Mouse (Mus musculus) C2C12 (cell line): ENCODE results near the gene Mamdc2. TPM values are rescaled to one million over a fixed set of nuclear protein-coding genes. Genes with fewer than 3 reads are reported as not detected.

Experiments used
- H3K27me3 ChIP-seq: one replicate; pipeline ENCODE4 v1.6.1; 2011; ENCODE audit not compliant: control insufficient read depth, insufficient read depth, insufficient read length
- H3K36me3 ChIP-seq: one replicate; pipeline ENCODE4 v1.6.1; 2011; ENCODE audit not compliant: control insufficient read depth, insufficient read depth
- H3K4me3 ChIP-seq: one replicate; pipeline ENCODE4 v1.5.1; 2011; ENCODE audit warnings: mild to moderate bottlenecking, control low read depth; ENCODE audit not compliant: poor library complexity, insufficient read depth, severe bottlenecking
- H3K79me2 ChIP-seq: one replicate; pipeline ENCODE4 v1.6.1; 2011; ENCODE audit not compliant: control insufficient read depth, insufficient read depth
- H3K79me3 ChIP-seq: one replicate; pipeline ENCODE4 v1.6.1; 2011; ENCODE audit warnings: low read depth, control low read depth
- H3ac ChIP-seq: one replicate; pipeline ENCODE3; 2011; ENCODE audit warnings: low read depth; ENCODE audit not compliant: control insufficient read depth, insufficient read length
- CEBPB ChIP-seq: IDR thresholded peaks from one replicate; pipeline ENCODE4 v1.6.1; 2011; ENCODE audit warnings: low read depth, mild to moderate bottlenecking, control low read depth, moderate library complexity
- CTCF ChIP-seq: IDR thresholded peaks from one replicate; pipeline ENCODE4 v1.5.1; 2011; ENCODE audit not compliant: control insufficient read depth, insufficient read depth, insufficient read length
- FOSL1 ChIP-seq: IDR thresholded peaks from one replicate; pipeline ENCODE4 v1.8.0; 2011; ENCODE audit warnings: mild to moderate bottlenecking, low read length; ENCODE audit not compliant: poor library complexity, insufficient read depth, severe bottlenecking
- MAX ChIP-seq: IDR thresholded peaks from one replicate; pipeline ENCODE4 v1.6.1; 2011; ENCODE audit warnings: mild to moderate bottlenecking, control low read depth
- MYOD1 ChIP-seq: IDR thresholded peaks from one replicate; pipeline ENCODE4 v1.6.1; 2011; ENCODE audit warnings: low read depth; ENCODE audit not compliant: control insufficient read depth, insufficient read length
- MYOG ChIP-seq: IDR thresholded peaks from one replicate; pipeline ENCODE4 v1.6.1; 2011; ENCODE audit not compliant: control insufficient read depth, insufficient read length; ENCODE audit errors: extremely low read depth
- USF1 ChIP-seq: IDR thresholded peaks from one replicate; pipeline ENCODE4 v1.6.1; 2011; ENCODE audit warnings: low read depth, mild to moderate bottlenecking, control low read depth, moderate library complexity
- polyA plus RNA-seq: library from polyadenylated mRNA; unstranded; fragments of >200 nt; fragmentation: generic; extraction: Trizol; gene quantifications from one replicate; pipeline ENCODE4 v1.2.1, GENCODE M21; 2012; ENCODE audit warnings: missing spikeins

Gene Mamdc2
- polyA plus RNA-seq, 1 experiment = 0.77 TPM

- TF ChIP-seq FOSL1 = no peak
- no peak for TF ChIP-seq CEBPB
- TF ChIP-seq USF1 = no peak
- TF ChIP-seq CTCF = no peak
- no peak for TF ChIP-seq MYOD1
- no peak for TF ChIP-seq MYOG
- no peak for TF ChIP-seq MAX
- H3K36me3 ChIP-seq = no peaks in the 10 kb centered on the region
- H3ac ChIP-seq = no peak overlapping the region
- no peaks in the 10 kb centered on the region for H3K79me2 ChIP-seq
- no peaks in the 10 kb centered on the region for H3K27me3 ChIP-seq
- H3K4me3 ChIP-seq = no peak overlapping the region
- no peaks in the 10 kb centered on the region for H3K79me3 ChIP-seq
Observed at GRCm38 (mm10) chr19:23410328-23410727, 37.9 kb downstream of the Mamdc2 start.

GRCm38 (mm10) chr19:23401469-23402135 lies 46.6 kb downstream of the Mamdc2 start:
- Histone ChIP-seq H3K79me3 (no peaks in the 10 kb centered on the region), H3K36me3 (no peaks in the 10 kb centered on the region), H3K27me3 (no peaks in the 10 kb centered on the region), H3ac (no peak overlapping the region), H3K79me2 (no peaks in the 10 kb centered on the region), H3K4me3 (no peak overlapping the region)
- no peak for TF ChIP-seq FOSL1
- no peak for TF ChIP-seq CEBPB
- TF ChIP-seq MYOG = no peak
- TF ChIP-seq CTCF = no peak
- TF ChIP-seq MYOD1 = no peak
- no peak for TF ChIP-seq MAX
- no peak for TF ChIP-seq USF1

GRCm38 (mm10) chr19:23400485-23400884 lies 47.8 kb downstream of the Mamdc2 start:
- Histone ChIP-seq H3K4me3 (no peak overlapping the region), H3ac (no peak overlapping the region), H3K79me2 (no peaks in the 10 kb centered on the region), H3K27me3 (no peaks in the 10 kb centered on the region), H3K36me3 (no peaks in the 10 kb centered on the region), H3K79me3 (no peaks in the 10 kb centered on the region)
- TF ChIP-seq MYOD1 = no peak
- no peak for TF ChIP-seq FOSL1
- TF ChIP-seq MYOG = no peak
- no peak for TF ChIP-seq CTCF
- no peak for TF ChIP-seq CEBPB
- no peak for TF ChIP-seq USF1
- no peak for TF ChIP-seq MAX

GRCm38 (mm10) chr19:23395956-23396355 lies 52.3 kb downstream of the Mamdc2 start:
- no peak overlapping the region for H3ac ChIP-seq
- no peaks in the 10 kb centered on the region for H3K36me3 ChIP-seq
- H3K79me2 ChIP-seq = no peaks in the 10 kb centered on the region
- H3K4me3 ChIP-seq = no peak overlapping the region
- TF ChIP-seq USF1 (no peak), FOSL1 (no peak), CTCF (no peak), MYOD1 (no peak), MAX (no peak), CEBPB (no peak), MYOG (no peak)
- no peaks in the 10 kb centered on the region for H3K27me3 ChIP-seq
- H3K79me3 ChIP-seq = no peaks in the 10 kb centered on the region

- no peak overlapping the region for H3K4me3 ChIP-seq
- no peaks in the 10 kb centered on the region for H3K79me2 ChIP-seq
- no peak overlapping the region for H3ac ChIP-seq
- TF ChIP-seq MYOD1 (no peak), CEBPB (no peak), CTCF (no peak), USF1 (no peak), FOSL1 (no peak), MAX (no peak), MYOG (no peak)
- no peaks in the 10 kb centered on the region for H3K36me3 ChIP-seq
- no peaks in the 10 kb centered on the region for H3K79me3 ChIP-seq
- H3K27me3 ChIP-seq = no peaks in the 10 kb centered on the region
Observed at GRCm38 (mm10) chr19:23394597-23394996, 53.6 kb downstream of the Mamdc2 start.

GRCm38 (mm10) chr19:23388862-23389272 lies 59.4 kb downstream of the Mamdc2 start:
- H3ac ChIP-seq = no peak overlapping the region
- H3K27me3 ChIP-seq = no peaks in the 10 kb centered on the region
- H3K79me3 ChIP-seq = no peaks in the 10 kb centered on the region
- H3K79me2 ChIP-seq = no peaks in the 10 kb centered on the region
- TF ChIP-seq CTCF (no peak), MYOD1 (no peak), USF1 (no peak), FOSL1 (no peak), MAX (no peak), CEBPB (no peak), MYOG (no peak)
- H3K36me3 ChIP-seq = no peaks in the 10 kb centered on the region
- H3K4me3 ChIP-seq = no peak overlapping the region
